Mouse (Mus musculus) CH12.LX (cell line): ENCODE results near the gene Insig2. TPM values are rescaled to one million over a fixed set of nuclear protein-coding genes. Genes with fewer than 3 reads are reported as not detected.

ENCODE experiments used
- DNase-seq: peaks from one replicate; pipeline ENCODE4 v3.0.0-alpha.2; 2013; ENCODE audit errors: extremely low read depth
- H3K27ac ChIP-seq: 2 replicates; pipeline ENCODE4 v1.5.1; 2012; ENCODE audit warnings: low read depth, mild to moderate bottlenecking, control low read depth, moderate library complexity; ENCODE audit not compliant: insufficient read depth
- H3K27me3 ChIP-seq: replicated peaks from 2 replicates; pipeline ENCODE3; 2012; ENCODE audit warnings: inconsistent platforms
- H3K36me3 ChIP-seq, 2 experiments: replicated peaks in 1 of 2; 2 replicates each; pipeline versions ENCODE3 to v1.6.1; 2012; ENCODE audit warnings: inconsistent platforms in 1 of 2, low read length in 1 of 2, mild to moderate bottlenecking in 1 of 2, mixed read lengths in 1 of 2, moderate library complexity in 1 of 2; ENCODE audit not compliant: control insufficient read depth in 1 of 2, insufficient read depth in 1 of 2
- H3K4me1 ChIP-seq, 2 experiments: 2 replicates each; pipeline ENCODE4 v1.6.1; 2012; ENCODE audit warnings: inconsistent platforms in 1 of 2, moderate library complexity in 1 of 2; ENCODE audit not compliant: insufficient read depth in 2 of 2, control insufficient read depth in 1 of 2
- H3K4me2 ChIP-seq: 2 replicates; pipeline ENCODE4 v1.6.1; 2012; ENCODE audit warnings: low read depth, mild to moderate bottlenecking, control low read depth; ENCODE audit not compliant: poor library complexity, insufficient read depth, severe bottlenecking
- H3K4me3 ChIP-seq, 3 experiments: fragments of 150-350 bp in 1 of 3; sonication (generic) in 1 of 3; replicated peaks in 1 of 3; 2 replicates each; pipeline versions ENCODE3 to v1.5.1; 2011 to 2012; ENCODE audit warnings: low read depth in 2 of 3, low read length in 2 of 3, mild to moderate bottlenecking in 2 of 3, moderate library complexity in 2 of 3, control low read depth in 1 of 3, improper control_type of control experiment in 1 of 3, inconsistent platforms in 1 of 3, mixed read lengths in 1 of 3; ENCODE audit not compliant: poor library complexity in 1 of 3
- H3K79me2 ChIP-seq: replicated peaks from 2 replicates; pipeline ENCODE4 v1.6.1; 2012; ENCODE audit warnings: mild to moderate bottlenecking, moderate library complexity; ENCODE audit not compliant: control insufficient read depth, poor library complexity, insufficient read depth, severe bottlenecking; ENCODE audit errors: extremely low read depth
- H3K9ac ChIP-seq: 2 replicates; pipeline ENCODE4 v1.6.1; 2012; ENCODE audit warnings: low read depth, mild to moderate bottlenecking, control low read depth, moderate library complexity; ENCODE audit not compliant: insufficient read depth
- H3K9me3 ChIP-seq: replicated peaks from 2 replicates; pipeline ENCODE3; 2012; ENCODE audit warnings: low read length, inconsistent platforms, mixed read lengths
- BHLHE40 ChIP-seq: IDR thresholded peaks from 2 replicates; pipeline ENCODE4 v1.6.1; 2011; ENCODE audit warnings: mild to moderate bottlenecking, low read depth, low read length, improper control_type of control experiment
- CHD1 ChIP-seq: IDR thresholded peaks from 2 replicates; pipeline ENCODE4 v1.6.1; 2012; ENCODE audit warnings: low read depth, low read length, improper control_type of control experiment, inconsistent platforms
- CHD2 ChIP-seq: IDR thresholded peaks from 2 replicates; pipeline ENCODE4 v1.6.1; 2011; ENCODE audit warnings: low read length, improper control_type of control experiment
- E2F4 ChIP-seq: IDR thresholded peaks from 2 replicates; pipeline ENCODE4 v1.6.1; 2011; ENCODE audit warnings: low read depth, low read length, improper control_type of control experiment; ENCODE audit not compliant: insufficient replicate concordance
- GABPA ChIP-seq: IDR thresholded peaks from 2 replicates; pipeline ENCODE4 v1.6.1; 2012; ENCODE audit warnings: low read depth, low read length, improper control_type of control experiment, inconsistent platforms; ENCODE audit not compliant: insufficient replicate concordance
- JUN ChIP-seq: IDR thresholded peaks from 2 replicates; pipeline ENCODE4 v1.6.1; 2011; ENCODE audit warnings: low read depth, mild to moderate bottlenecking, low read length, improper control_type of control experiment, moderate library complexity; ENCODE audit not compliant: insufficient read depth
- JUND ChIP-seq: conservative IDR thresholded peaks from 2 replicates; pipeline ENCODE4 v1.6.1; 2011; ENCODE audit warnings: low read depth, low read length, improper control_type of control experiment
- KAT2A ChIP-seq: IDR thresholded peaks from 2 replicates; pipeline ENCODE4 v1.6.1; 2012; ENCODE audit warnings: low read length, improper control_type of control experiment, inconsistent platforms; ENCODE audit not compliant: insufficient replicate concordance
- MAX ChIP-seq: IDR thresholded peaks from 2 replicates; pipeline ENCODE4 v1.6.1; 2011; ENCODE audit warnings: low read length, improper control_type of control experiment
- MXI1 ChIP-seq: IDR thresholded peaks from 2 replicates; pipeline ENCODE4 v1.6.1; 2011; ENCODE audit warnings: mild to moderate bottlenecking, low read depth, low read length, improper control_type of control experiment
- MYC ChIP-seq: IDR thresholded peaks from 2 replicates; pipeline ENCODE4 v1.6.1; 2011; ENCODE audit warnings: low read depth, mild to moderate bottlenecking, improper control_type of control experiment, low read length
- POLR2A ChIP-seq: IDR thresholded peaks from 2 replicates; pipeline ENCODE4 v1.6.1; 2011; ENCODE audit warnings: low read depth, mild to moderate bottlenecking, improper control_type of control experiment, low read length
- RAD21 ChIP-seq: IDR thresholded peaks from 2 replicates; pipeline ENCODE4 v1.6.1; 2011; ENCODE audit warnings: low read depth, mild to moderate bottlenecking, low read length, improper control_type of control experiment, moderate library complexity
- TBP ChIP-seq: conservative IDR thresholded peaks from 2 replicates; pipeline ENCODE4 v1.6.1; 2011; ENCODE audit warnings: low read depth, low read length, improper control_type of control experiment
- ZMIZ1 ChIP-seq: IDR thresholded peaks from 2 replicates; pipeline ENCODE4 v1.6.1; 2012; ENCODE audit warnings: low read depth, mild to moderate bottlenecking, inconsistent platforms, low read length, improper control_type of control experiment
- dilution Hi-C: fragments of 300-500 bp; cut with MboI; formaldehyde crosslinking; loops from 2 replicates; pipeline ENCODE4 v1.14.3; 2020; ENCODE audit warnings: low sequenced_read_pairs; ENCODE audit not compliant: extremely low pct_unique_long_range_greater_than_20kb, extremely low pct_ligation_motif_present
- in situ Hi-C: fragments of 300-500 bp; cut with MboI; formaldehyde crosslinking; loops from 3 replicates; pipeline ENCODE4 v1.14.3; 2019; ENCODE audit warnings: low sequenced_read_pairs, low pct_ligation_motif_present, low pct_unique_long_range_greater_than_20kb, mixed read lengths
- polyA plus RNA-seq: library from polyadenylated mRNA; unstranded; fragments of >175 nt; gene quantifications from 2 replicates; pipeline ENCODE4 v1.2.1, GENCODE M21; 2012; ENCODE audit warnings: low read depth; ENCODE audit not compliant: insufficient read length
- total RNA-seq, 2 experiments: library from RNA; depleted of rRNA; stranded (reverse); fragments of 300-350 nt in 1 of 2; fragments of >200 nt in 1 of 2; gene quantifications; 2 replicates each; pipeline ENCODE4 v1.2.3; 2012 to 2014

The Insig2 gene
- total and polyA plus RNA-seq, 3 experiments, result 20.1 to 37.7 (median 21.2) TPM

DNA sequence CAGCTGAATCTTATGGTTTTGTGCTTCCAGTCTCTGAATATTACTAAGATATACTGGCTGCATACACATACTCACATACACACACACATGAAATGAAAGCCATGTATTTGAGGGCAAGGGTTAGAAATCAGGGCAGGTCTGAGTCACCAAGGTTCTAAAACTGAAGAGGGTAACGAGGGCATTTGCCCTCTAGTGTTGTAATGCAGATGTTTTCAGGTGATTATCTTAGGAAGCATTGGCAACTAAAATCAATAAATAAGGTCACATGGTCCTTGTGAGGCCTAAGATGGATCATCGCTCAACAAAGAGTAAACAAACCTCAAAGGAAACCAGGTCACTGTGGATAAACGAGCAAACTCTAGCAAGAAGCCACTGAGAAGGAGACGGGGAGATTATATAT is 3.4 kb upstream of the Insig2 start:
- dilution Hi-C loops (no loop called here), in situ Hi-C loops (no loop called here)
- Histone ChIP-seq H3K9ac (no peak overlapping the region), H3K27me3 (no peaks in the 10 kb centered on the region), H3K4me3 (no peak overlapping the region), H3K4me2 (no peak overlapping the region), H3K27ac (no peak overlapping the region), H3K36me3 (peaks cover 0 to 8% of the 10 kb centered on the region in 2 experiments), H3K79me2 (no peaks in the 10 kb centered on the region), H3K4me1 (no peaks in the 10 kb centered on the region), H3K9me3 (no peaks in the 10 kb centered on the region)
- no peak for DNase-seq
- TF ChIP-seq MYC, result no peak
- TF ChIP-seq TBP, result no peak
- TF ChIP-seq RAD21, result no peak
- no peak for TF ChIP-seq MXI1
- no peak for TF ChIP-seq ZMIZ1
- TF ChIP-seq KAT2A, result no peak
- no peak for TF ChIP-seq BHLHE40
- no peak for TF ChIP-seq JUND
- no peak for TF ChIP-seq CHD1
- no peak for TF ChIP-seq JUN
- no peak for TF ChIP-seq POLR2A
- no peak for TF ChIP-seq E2F4

DNA sequence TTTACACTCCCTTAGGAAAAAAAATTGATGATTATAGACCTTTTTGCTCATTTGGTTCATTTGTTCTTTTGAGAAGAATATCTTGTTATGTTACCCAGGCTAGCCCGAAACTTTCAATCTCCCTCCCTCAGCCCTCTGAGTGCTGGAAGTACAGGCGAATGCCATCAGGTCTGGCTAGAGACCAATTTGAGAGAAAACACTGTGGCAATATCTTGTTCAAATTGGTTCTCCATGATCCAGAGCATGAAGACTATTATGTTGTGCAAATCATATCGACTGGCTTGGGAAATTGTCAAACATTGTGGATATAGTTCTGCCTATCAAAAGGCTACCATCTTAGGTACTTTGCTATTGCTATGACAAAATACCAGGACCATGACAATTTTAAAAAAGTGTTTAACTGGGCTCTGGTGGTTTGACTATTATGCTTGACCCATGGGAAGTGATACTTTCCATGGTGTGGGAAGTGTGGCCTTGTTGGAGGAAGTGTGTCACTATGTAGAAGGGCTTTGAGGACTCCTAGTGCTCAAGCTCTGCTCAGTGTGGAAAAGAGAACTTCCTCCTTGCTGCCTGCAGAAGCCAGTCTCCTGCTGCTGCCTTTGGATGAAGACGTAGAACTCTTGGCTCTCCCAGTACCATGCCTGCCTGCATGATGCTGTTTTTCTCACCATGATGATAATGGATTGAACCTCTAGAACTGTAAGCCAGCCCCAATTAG is 1.8 kb upstream of the Insig2 start:
- Histone ChIP-seq H3K27me3 (no peaks in the 10 kb centered on the region), H3K4me3 (no peak overlapping the region), H3K9ac (no peak overlapping the region), H3K9me3 (no peaks in the 10 kb centered on the region), H3K79me2 (no peaks in the 10 kb centered on the region), H3K36me3 (peaks cover 0 to 8% of the 10 kb centered on the region in 2 experiments), H3K4me2 (no peak overlapping the region), H3K4me1 (peaks cover 3 to 9% of the 10 kb centered on the region in 2 experiments), H3K27ac (no peak overlapping the region)
- TF ChIP-seq BHLHE40 (no peak), MAX (no peak), GABPA (no peak), POLR2A (no peak), CHD2 (no peak)
- in situ Hi-C loops (no loop called here), dilution Hi-C loops (no loop called here)
- no peak for DNase-seq
